Mouse (Mus musculus) lung, postnatal 0 days (tissue): ENCODE data around the gene Smim27. TPM values are rescaled to one million over a fixed set of nuclear protein-coding genes. Genes with fewer than 3 reads are reported as not detected.
A peak's percentile ranks its signal among the peaks of the same experiment; 100 is the strongest.

ENCODE experiments used
- ATAC-seq: fragments of 200-750 bp; cut with Nextera tagmentation; 2 replicates; pipeline ENCODE4 v1.8.0; 2017; ENCODE audit warnings: moderate library complexity
- DNase-seq: peaks from one replicate; pipeline ENCODE4 v3.0.0-alpha.2; 2016; ENCODE audit warnings: low spot score
- H3K27ac ChIP-seq: fragments of 300-500 bp; sonication (generic); 2 replicates; pipeline ENCODE4 v1.5.1; 2014; ENCODE audit warnings: antibody characterized with exemption, mild to moderate bottlenecking, low read length, mixed read lengths
- H3K27me3 ChIP-seq: fragments of 300-500 bp; sonication (generic); replicated peaks from 2 replicates; pipeline ENCODE4 v1.6.1; 2014; ENCODE audit warnings: low read length, mixed read lengths; ENCODE audit not compliant: insufficient read depth
- H3K36me3 ChIP-seq: fragments of 300-500 bp; sonication (generic); 2 replicates; pipeline ENCODE4 v1.6.1; 2014; ENCODE audit warnings: low read length, mixed read lengths; ENCODE audit not compliant: insufficient read depth
- H3K4me1 ChIP-seq: fragments of 300-500 bp; sonication (generic); 2 replicates; pipeline ENCODE4 v1.6.1; 2014; ENCODE audit warnings: antibody characterized with exemption, low read depth, low read length, mixed read lengths; ENCODE audit not compliant: insufficient read depth
- H3K4me2 ChIP-seq: fragments of 300-500 bp; sonication (generic); replicated peaks from 2 replicates; pipeline ENCODE4 v1.6.1; 2014; ENCODE audit warnings: low read depth, mild to moderate bottlenecking, low read length, moderate library complexity, mixed read lengths
- H3K4me3 ChIP-seq: fragments of 300-500 bp; sonication (generic); 2 replicates; pipeline ENCODE4 v1.5.1; 2014; ENCODE audit warnings: low read depth, low read length
- H3K9ac ChIP-seq: fragments of 300-500 bp; sonication (generic); replicated peaks from 2 replicates; pipeline ENCODE4 v1.6.1; 2014; ENCODE audit warnings: low read depth, mild to moderate bottlenecking
- H3K9me3 ChIP-seq: fragments of 300-500 bp; sonication (generic); 2 replicates; pipeline ENCODE4 v1.6.1; 2016; ENCODE audit warnings: low read length, mixed read lengths
- CTCF ChIP-seq: IDR thresholded peaks from 2 replicates; pipeline ENCODE4 v1.5.1; 2016; ENCODE audit warnings: antibody characterized with exemption, mild to moderate bottlenecking
- EP300 ChIP-seq: IDR thresholded peaks from 2 replicates; pipeline ENCODE4 v1.6.1; 2016; ENCODE audit warnings: antibody characterized with exemption, mild to moderate bottlenecking, control low read depth
- WGBS: fragments of 180-500 bp; shearing (Covaris S2); extraction: QIAGEN DNeasy Blood & Tissue Kit; methylation state at CpG from one replicate; pipeline ENCODE4 v1.1.7; 2014; 5-methylcytosine and 5-hydroxymethylcytosine counted together
- polyA plus RNA-seq: library from polyadenylated mRNA; unstranded; fragments of >200 nt; fragmentation: Nextera tagmentation; extraction: Ambion mirVana; gene quantifications from 2 replicates; pipeline ENCODE4 v1.2.1, GENCODE M21; 2015

Smim27 gene
- polyA plus RNA-seq, 1 experiment from 2014 or later = 45.6 TPM

GRCm38 (mm10) chr4:40299169-40299568 is 29.8 kb downstream of the Smim27 start:
- H3K27me3 ChIP-seq = no peaks in the 10 kb centered on the region
- H3K4me3 ChIP-seq = no peak overlapping the region
- ATAC-seq = no peak
- no peak for DNase-seq
- H3K4me2 ChIP-seq = no peak overlapping the region
- H3K9me3 ChIP-seq = no peaks in the 10 kb centered on the region
- H3K9ac ChIP-seq = no peak overlapping the region
- no peak for TF ChIP-seq CTCF
- no peak for TF ChIP-seq EP300
- H3K36me3 ChIP-seq = no peaks in the 10 kb centered on the region
- no peaks in the 10 kb centered on the region for H3K4me1 ChIP-seq
- no peak overlapping the region for H3K27ac ChIP-seq
- 50% methylated on average over 5 of the region's 5 CpGs for WGBS

DNA sequence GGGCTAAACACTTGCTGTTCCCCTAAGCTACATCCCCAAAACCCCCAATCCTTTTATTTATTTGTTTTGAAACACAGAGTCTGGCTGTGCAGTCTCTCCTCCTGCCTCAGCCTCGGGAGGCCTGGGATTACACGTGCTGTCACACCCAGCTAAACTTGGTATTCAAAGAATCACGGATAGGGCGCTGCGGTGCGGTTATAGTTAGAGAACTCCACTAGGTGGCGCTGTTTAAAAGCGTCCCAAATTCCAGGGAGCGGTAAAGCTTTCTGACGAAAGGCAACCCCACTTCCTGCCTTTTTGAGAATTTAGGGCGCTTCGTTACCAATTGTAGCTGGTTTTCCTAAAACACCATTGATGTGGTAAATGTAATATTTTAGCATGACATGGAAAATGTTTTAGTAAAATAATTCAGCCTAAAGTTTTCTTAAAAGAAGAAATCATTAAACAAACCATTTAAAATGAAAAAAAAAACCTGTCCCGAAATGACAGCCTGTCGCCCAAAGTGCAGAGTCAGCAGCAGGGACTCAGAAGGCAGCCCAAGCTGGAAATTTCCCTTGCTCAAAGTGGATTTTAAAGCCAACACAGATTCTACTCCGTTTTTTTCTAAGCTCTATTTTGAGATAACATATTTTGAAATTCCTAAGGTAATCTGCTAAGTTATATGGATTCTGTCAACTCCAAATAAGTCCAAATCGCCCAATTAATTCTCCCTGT is 31.9 kb downstream of the Smim27 start:
- H3K27me3 ChIP-seq = no peaks in the 10 kb centered on the region
- no peaks in the 10 kb centered on the region for H3K4me1 ChIP-seq
- H3K4me3 ChIP-seq = no peak overlapping the region
- no peak overlapping the region for H3K9ac ChIP-seq
- DNase-seq = peak; percentile 85
- H3K27ac ChIP-seq = no peak overlapping the region
- TF ChIP-seq EP300 (no peak), CTCF (peak; percentile 84)
- ATAC-seq = peak; percentile 73
- no peaks in the 10 kb centered on the region for H3K9me3 ChIP-seq
- H3K36me3 ChIP-seq = no peaks in the 10 kb centered on the region
- 8% methylated on average over 16 of the region's 16 CpGs for WGBS
- H3K4me2 ChIP-seq = peak overlapping the region; percentile 41; the same call in 1 of the 2 replicates

DNA sequence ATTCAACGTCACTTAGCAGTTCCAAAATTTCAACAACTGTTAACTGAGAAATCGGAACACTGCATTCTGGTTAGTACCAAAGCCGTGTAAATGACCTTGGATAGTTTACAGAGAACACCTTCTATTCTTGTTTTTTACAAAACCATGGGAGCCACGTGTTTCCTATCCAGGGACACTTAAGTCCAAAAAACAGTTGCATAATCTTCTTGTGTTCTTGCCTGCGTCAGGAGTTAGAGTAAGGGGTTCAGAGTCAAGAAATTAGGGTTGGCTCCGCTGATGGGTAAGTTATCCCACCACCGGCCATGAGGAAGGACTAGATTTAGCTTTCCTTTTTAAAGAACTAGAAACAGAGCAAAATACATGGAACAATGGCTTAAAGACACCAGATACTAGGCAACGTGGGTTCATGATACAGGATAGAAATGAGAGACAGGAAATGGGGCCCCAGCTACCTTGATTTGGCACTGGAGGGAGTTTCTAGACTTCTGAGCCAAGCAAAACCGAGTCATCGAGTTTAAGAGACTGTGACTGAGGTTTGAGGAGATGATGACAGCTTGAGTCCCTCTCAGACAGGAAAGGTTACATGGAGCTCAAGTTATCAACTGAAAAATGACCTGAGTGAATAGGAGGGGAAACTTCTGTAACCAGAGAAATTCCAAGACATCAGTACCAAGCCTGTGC is 33.2 kb downstream of the Smim27 start:
- no peak for TF ChIP-seq EP300
- H3K4me1 ChIP-seq = no peaks in the 10 kb centered on the region
- H3K36me3 ChIP-seq = no peaks in the 10 kb centered on the region
- DNase-seq = no peak
- H3K27ac ChIP-seq = no peak overlapping the region
- no peaks in the 10 kb centered on the region for H3K27me3 ChIP-seq
- ATAC-seq = no peak
- no peak overlapping the region for H3K4me3 ChIP-seq
- H3K4me2 ChIP-seq = no peak overlapping the region
- 60% methylated on average over 10 of the region's 10 CpGs for WGBS
- H3K9ac ChIP-seq = no peak overlapping the region
- no peaks in the 10 kb centered on the region for H3K9me3 ChIP-seq

DNA sequence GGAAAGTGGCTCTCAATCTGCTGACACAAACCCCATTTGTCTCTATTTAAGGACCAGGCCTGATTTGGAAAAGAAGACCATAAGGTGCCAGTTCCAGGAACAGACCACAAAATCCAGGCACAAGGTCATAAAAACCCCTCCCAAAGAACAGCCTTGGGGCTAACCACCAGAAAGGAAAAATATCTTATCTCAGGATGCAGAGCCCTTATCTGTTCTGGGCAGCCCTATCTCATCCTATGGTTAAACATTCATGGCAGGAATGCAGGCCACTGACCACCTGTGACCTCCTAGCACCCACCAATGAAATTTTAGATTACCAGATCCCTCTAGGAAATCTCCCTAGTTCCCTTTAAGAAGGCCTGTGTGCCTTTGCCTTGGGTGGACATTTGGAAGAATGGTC is 40.3 kb downstream of the Smim27 start:
- Histone ChIP-seq H3K9me3 (no peaks in the 10 kb centered on the region), H3K9ac (no peak overlapping the region), H3K27me3 (no peaks in the 10 kb centered on the region), H3K4me3 (no peak overlapping the region), H3K36me3 (no peaks in the 10 kb centered on the region), H3K4me1 (no peaks in the 10 kb centered on the region), H3K4me2 (no peak overlapping the region), H3K27ac (no peak overlapping the region)
- TF ChIP-seq EP300 = no peak
- no peak for TF ChIP-seq CTCF
- ATAC-seq (no peak), DNase-seq (no peak)

DNA sequence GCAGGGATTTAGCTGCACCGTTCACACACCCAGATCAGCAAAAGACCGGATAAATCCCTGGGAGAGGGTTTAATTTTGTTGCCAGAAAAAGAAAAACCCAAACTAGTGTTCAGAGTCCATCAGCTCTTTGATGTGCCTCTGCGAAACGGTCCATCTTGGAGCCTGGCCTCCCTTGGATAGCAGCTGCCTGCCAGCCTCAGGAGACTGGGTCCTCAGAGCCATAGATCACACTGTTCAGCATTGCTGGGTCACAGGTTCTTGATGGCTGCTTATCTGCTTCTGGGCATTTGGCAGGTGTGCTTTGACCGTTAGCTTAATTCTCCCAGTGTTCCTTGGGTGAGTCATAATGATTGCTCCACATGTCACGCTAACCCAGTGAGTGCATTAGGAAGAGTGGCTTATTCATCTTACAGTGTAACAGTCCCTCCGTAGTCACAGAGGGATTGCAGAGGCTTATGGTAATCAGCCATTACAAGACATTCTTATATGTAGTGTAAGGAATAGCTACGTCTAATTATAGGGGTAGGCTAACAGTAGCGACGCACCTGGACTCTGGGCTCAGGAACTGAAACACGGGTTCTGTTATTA is 41.5 kb downstream of the Smim27 start:
- Histone ChIP-seq H3K27me3 (no peaks in the 10 kb centered on the region), H3K9me3 (no peaks in the 10 kb centered on the region), H3K4me1 (no peaks in the 10 kb centered on the region), H3K36me3 (no peaks in the 10 kb centered on the region), H3K4me2 (no peak overlapping the region), H3K27ac (no peak overlapping the region), H3K9ac (no peak overlapping the region), H3K4me3 (no peak overlapping the region)
- TF ChIP-seq EP300 (no peak), CTCF (no peak)
- ATAC-seq = no peak
- DNase-seq = no peak
- 71% methylated on average over 11 of the region's 11 CpGs for WGBS

- TF ChIP-seq EP300 (no peak), CTCF (no peak)
- WGBS = 40% methylated on average over 1 of the region's 1 CpGs
- DNase-seq (no peak), ATAC-seq (no peak)
- Histone ChIP-seq H3K4me2 (no peak overlapping the region), H3K36me3 (no peaks in the 10 kb centered on the region), H3K9ac (no peak overlapping the region), H3K4me3 (no peak overlapping the region), H3K4me1 (no peaks in the 10 kb centered on the region), H3K27ac (no peak overlapping the region), H3K9me3 (no peaks in the 10 kb centered on the region), H3K27me3 (no peaks in the 10 kb centered on the region)
Measured at GRCm38 (mm10) chr4:40312213-40312612, 42.8 kb downstream of the Smim27 start.
